Mouse (Mus musculus) frontal cortex, adult 2 months (tissue): ENCODE data around the gene Casr. TPM values are rescaled to one million over a fixed set of nuclear protein-coding genes. Genes with fewer than 3 reads are reported as not detected.

Source experiments
- DNase-seq, 2 experiments: peaks; one replicate each; pipeline ENCODE4 v3.0.0; 2022; ENCODE audit warnings: low spot score in 1 of 2; ENCODE audit errors: extremely low spot score in 1 of 2
- polyA plus RNA-seq: library from polyadenylated mRNA; depleted of rRNA; stranded (reverse); fragments of >200 nt; gene quantifications from 2 replicates; pipeline ENCODE4 v1.2.3, GENCODE M21; 2012; rRNA removed

The Casr gene
- polyA plus RNA-seq, 1 experiment: 0.14 TPM

DNA sequence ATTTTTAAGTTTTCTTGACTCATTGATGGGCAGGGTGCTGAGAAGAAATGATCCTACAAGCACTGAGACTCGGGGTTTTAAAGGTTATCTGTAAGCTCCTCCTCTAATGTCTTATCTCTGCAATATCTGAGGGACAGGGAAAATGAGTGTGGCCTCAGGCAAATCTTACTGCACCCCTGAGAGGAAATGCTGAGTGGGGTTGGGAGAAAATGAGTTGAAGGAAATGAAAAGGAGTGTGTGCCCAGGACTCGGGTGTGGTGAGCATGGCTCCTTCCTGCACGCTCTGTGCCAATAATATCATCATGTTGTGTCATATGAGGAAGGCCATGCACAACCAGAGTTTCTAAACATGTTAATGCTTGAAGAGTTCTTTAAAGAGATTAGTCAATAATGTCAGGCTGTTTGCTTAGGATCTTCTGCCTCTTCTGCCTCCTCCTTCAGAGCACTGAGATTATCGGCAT is 106.6 kb downstream of the Casr start, which contains the start of gene Stfa3:
Gene Stfa3, minus strand, starts transcription at position 51 of the 461 bp plus-strand sequence.
- DNase-seq: no peak

Other genes with a start within 250 kb of the Casr start
- not detected in 2 replicates for gene BC117090, start 227.8 kb downstream of the Casr start, polyA plus RNA-seq
- not detected in 2 replicates for gene BC100530, start 194.4 kb downstream of the Casr start, polyA plus RNA-seq
- not detected in 2 replicates for gene Stfa2, start 153.7 kb downstream of the Casr start, polyA plus RNA-seq
- gene Stfa3, start 106.7 kb downstream of the Casr start, polyA plus RNA-seq: not detected in 2 replicates
- 2.0 and 2.5 TPM in 2 replicates for gene Cd86, start 103.9 kb upstream of the Casr start, polyA plus RNA-seq
- gene Ildr1, start 131.8 kb upstream of the Casr start, polyA plus RNA-seq: 0.24 and 0.27 TPM in 2 replicates
- 38.5 and 53.1 TPM in 2 replicates for gene Slc15a2, start 222.8 kb upstream of the Casr start, polyA plus RNA-seq